Mouse (Mus musculus): Measurements from ENCODE around the gene Cecr2. TPM values are rescaled to one million over a fixed set of nuclear protein-coding genes. Genes with fewer than 3 reads are reported as not detected.

The Cecr2 gene
- under 1 TPM in 1 of 26 experiments, not detected in 25; 0.04 TPM for total RNA-seq (2018; cell fraction: chromatin; rRNA removed)
- under 1 TPM in 2 of 26 experiments, not detected in 24; 0.05 to 0.11 TPM for total RNA-seq (2018; cell fraction: cytosol; rRNA removed)
- total RNA-seq (2018; cell fraction: nucleus; rRNA removed) = not detected
- polyA plus RNA-seq (2018) = not detected in 3 replicates

GRCm38 (mm10) chr6:120665816-120666760 lies at the start of gene Cecr2:
TSS of gene Cecr2 (plus strand) at chr6:120666369.
- WGBS (ENCODE audit: missing documents) = under 1% methylated on average over 84 of the region's 127 CpGs
- Histone ChIP-seq H3K36me3 (ENCODE audit: inconsistent target) (no peaks in the 10 kb centered on the region), H3K79me2 (ENCODE audit: inconsistent target) (no peaks in the 10 kb centered on the region), H3K27ac (no peak within 1 kb of the TSS), H3K4me3 (ENCODE audit: inconsistent target) (no peak within 1 kb of the TSS)

GRCm38 (mm10) chr6:120617586-120617985 lies 48.6 kb upstream of the Cecr2 start:
- 75% methylated on average over 5 of the region's 5 CpGs for WGBS (ENCODE audit: missing documents)
- no peaks in the 10 kb centered on the region for H3K36me3 ChIP-seq (ENCODE audit: inconsistent target)
- H3K79me2 ChIP-seq (ENCODE audit: inconsistent target) = no peaks in the 10 kb centered on the region
- H3K4me3 ChIP-seq (ENCODE audit: inconsistent target) = no peak overlapping the region
- no peak overlapping the region for H3K27ac ChIP-seq

- 82% methylated on average over 4 of the region's 4 CpGs for WGBS (ENCODE audit: missing documents)
- H3K36me3 ChIP-seq (ENCODE audit: inconsistent target) = no peaks in the 10 kb centered on the region
- no peak overlapping the region for H3K27ac ChIP-seq
- H3K4me3 ChIP-seq (ENCODE audit: inconsistent target) = no peak overlapping the region
- H3K79me2 ChIP-seq (ENCODE audit: inconsistent target) = no peaks in the 10 kb centered on the region
These were observed 47.4 kb upstream of the Cecr2 start for GRCm38 (mm10) chr6:120618518-120619402.

- H3K79me2 ChIP-seq (ENCODE audit: inconsistent target) = no peaks in the 10 kb centered on the region
- H3K36me3 ChIP-seq (ENCODE audit: inconsistent target) = no peaks in the 10 kb centered on the region
- H3K27ac ChIP-seq = no peak overlapping the region
- 54% methylated on average over 3 of the region's 3 CpGs for WGBS (ENCODE audit: missing documents)
- no peak overlapping the region for H3K4me3 ChIP-seq (ENCODE audit: inconsistent target)
These were observed 46.0 kb upstream of the Cecr2 start for GRCm38 (mm10) chr6:120620193-120620592.

GRCm38 (mm10) chr6:120625081-120625480 lies 41.1 kb upstream of the Cecr2 start:
- 74% methylated on average over 8 of the region's 8 CpGs for WGBS (ENCODE audit: missing documents)
- no peaks in the 10 kb centered on the region for H3K79me2 ChIP-seq (ENCODE audit: inconsistent target)

GRCm38 (mm10) chr6:120627096-120627495 lies 39.1 kb upstream of the Cecr2 start:
- Histone ChIP-seq H3K27ac (no peak overlapping the region), H3K79me2 (ENCODE audit: inconsistent target) (no peaks in the 10 kb centered on the region), H3K4me3 (ENCODE audit: inconsistent target) (no peak overlapping the region), H3K36me3 (ENCODE audit: inconsistent target) (no peaks in the 10 kb centered on the region)
- WGBS (ENCODE audit: missing documents) = 77% methylated on average over 2 of the region's 2 CpGs

More at GRCm38 (mm10) chr6:120625081-120625480, 41.1 kb upstream of the Cecr2 start:
- H3K27ac ChIP-seq = no peak overlapping the region
- H3K36me3 ChIP-seq (ENCODE audit: inconsistent target) = no peaks in the 10 kb centered on the region
- no peak overlapping the region for H3K4me3 ChIP-seq (ENCODE audit: inconsistent target)

GRCm38 (mm10) chr6:120628963-120629362 lies 37.2 kb upstream of the Cecr2 start:
- no peaks in the 10 kb centered on the region for H3K36me3 ChIP-seq (ENCODE audit: inconsistent target)
- no peak overlapping the region for H3K4me3 ChIP-seq (ENCODE audit: inconsistent target)
- no peak overlapping the region for H3K27ac ChIP-seq
- 50% methylated on average over 1 of the region's 2 CpGs for WGBS (ENCODE audit: missing documents)
- H3K79me2 ChIP-seq (ENCODE audit: inconsistent target) = no peaks in the 10 kb centered on the region

GRCm38 (mm10) chr6:120635391-120636028 lies 30.7 kb upstream of the Cecr2 start:
- no peak overlapping the region for H3K27ac ChIP-seq
- H3K36me3 ChIP-seq (ENCODE audit: inconsistent target) = no peaks in the 10 kb centered on the region
- no peaks in the 10 kb centered on the region for H3K79me2 ChIP-seq (ENCODE audit: inconsistent target)
- WGBS (ENCODE audit: missing documents) = 84% methylated on average over 8 of the region's 8 CpGs
- H3K4me3 ChIP-seq (ENCODE audit: inconsistent target) = no peak overlapping the region

- WGBS (ENCODE audit: missing documents) = 80% methylated on average over 4 of the region's 4 CpGs
- H3K27ac ChIP-seq = no peak overlapping the region
- no peaks in the 10 kb centered on the region for H3K36me3 ChIP-seq (ENCODE audit: inconsistent target)
- H3K79me2 ChIP-seq (ENCODE audit: inconsistent target) = no peaks in the 10 kb centered on the region
- H3K4me3 ChIP-seq (ENCODE audit: inconsistent target) = no peak overlapping the region
These were observed 26.6 kb upstream of the Cecr2 start for GRCm38 (mm10) chr6:120639547-120639946.

- Histone ChIP-seq H3K36me3 (ENCODE audit: inconsistent target) (no peaks in the 10 kb centered on the region), H3K4me3 (ENCODE audit: inconsistent target) (no peak overlapping the region), H3K27ac (no peak overlapping the region), H3K79me2 (ENCODE audit: inconsistent target) (no peaks in the 10 kb centered on the region)
- 90% methylated on average over 11 of the region's 11 CpGs for WGBS (ENCODE audit: missing documents)
These were observed 24.2 kb upstream of the Cecr2 start for GRCm38 (mm10) chr6:120641866-120642378.

GRCm38 (mm10) chr6:120643776-120644175 lies 22.4 kb upstream of the Cecr2 start:
- 87% methylated on average over 7 of the region's 7 CpGs for WGBS (ENCODE audit: missing documents)
- H3K27ac ChIP-seq = no peak overlapping the region
- H3K36me3 ChIP-seq (ENCODE audit: inconsistent target) = no peaks in the 10 kb centered on the region
- no peak overlapping the region for H3K4me3 ChIP-seq (ENCODE audit: inconsistent target)
- H3K79me2 ChIP-seq (ENCODE audit: inconsistent target) = no peaks in the 10 kb centered on the region

GRCm38 (mm10) chr6:120644346-120645299 lies 21.5 kb upstream of the Cecr2 start:
- Histone ChIP-seq H3K36me3 (ENCODE audit: inconsistent target) (no peaks in the 10 kb centered on the region), H3K79me2 (ENCODE audit: inconsistent target) (no peaks in the 10 kb centered on the region), H3K4me3 (ENCODE audit: inconsistent target) (no peak overlapping the region), H3K27ac (no peak overlapping the region)
- 88% methylated on average over 23 of the region's 23 CpGs for WGBS (ENCODE audit: missing documents)

Measured in macrophage (primary cell).